Mouse (Mus musculus) fibroblast of lung, adult 2 months (primary cell): ENCODE data around the gene Ifnz.
A peak's percentile ranks its signal among the peaks of the same experiment; 100 is the strongest.
"Not testable (repeated sequence)": the region's sequence is repeated elsewhere in the genome, so short reads cannot be mapped to it uniquely, and the experiment has no call there.

Experiments used
- DNase-seq: peaks from one replicate; pipeline ENCODE4 v3.0.0-alpha.2; 2011; ENCODE audit warnings: low read depth

The Ifnz gene

DNA sequence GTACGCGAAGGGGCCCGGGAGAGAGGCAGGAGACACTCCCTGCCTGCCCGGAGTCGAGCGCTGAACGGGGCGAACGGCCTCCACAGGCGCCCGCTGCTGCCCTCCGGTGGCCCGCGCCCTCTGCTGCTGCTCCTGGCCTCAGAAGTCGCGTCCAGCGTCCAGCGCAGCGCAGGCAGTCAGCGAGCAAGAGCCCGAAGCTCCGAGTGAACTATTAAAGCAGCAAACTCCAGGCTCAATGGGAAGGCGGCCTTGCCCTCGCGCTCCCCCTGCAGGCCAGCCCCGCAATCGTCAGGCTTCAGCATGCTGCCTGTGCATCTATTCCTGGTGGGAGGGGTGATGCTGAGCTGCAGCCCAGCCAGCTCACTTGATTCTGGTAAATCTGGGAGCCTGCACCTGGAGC lies 3.5 kb downstream of the Ifnz start, which contains the start of gene Gm13276:
TSS of gene Gm13276 (plus strand) at position 301 of the 400 bp plus-strand sequence.
- not testable (repeated sequence) for DNase-seq

DNA sequence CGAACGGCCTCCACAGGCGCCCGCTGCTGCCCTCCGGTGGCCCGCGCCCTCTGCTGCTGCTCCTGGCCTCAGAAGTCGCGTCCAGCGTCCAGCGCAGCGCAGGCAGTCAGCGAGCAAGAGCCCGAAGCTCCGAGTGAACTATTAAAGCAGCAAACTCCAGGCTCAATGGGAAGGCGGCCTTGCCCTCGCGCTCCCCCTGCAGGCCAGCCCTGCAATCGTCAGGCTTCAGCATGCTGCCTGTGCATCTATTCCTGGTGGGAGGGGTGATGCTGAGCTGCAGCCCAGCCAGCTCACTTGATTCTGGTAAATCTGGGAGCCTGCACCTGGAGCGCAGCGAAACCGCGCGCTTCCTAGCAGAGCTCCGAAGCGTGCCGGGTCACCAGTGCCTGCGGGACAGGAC lies 6.5 kb downstream of the Ifnz start, which contains the start of gene Gm13277:
TSS of gene Gm13277 (plus strand) at position 231 of the 400 bp plus-strand sequence.
- DNase-seq, result not testable (repeated sequence)

DNA sequence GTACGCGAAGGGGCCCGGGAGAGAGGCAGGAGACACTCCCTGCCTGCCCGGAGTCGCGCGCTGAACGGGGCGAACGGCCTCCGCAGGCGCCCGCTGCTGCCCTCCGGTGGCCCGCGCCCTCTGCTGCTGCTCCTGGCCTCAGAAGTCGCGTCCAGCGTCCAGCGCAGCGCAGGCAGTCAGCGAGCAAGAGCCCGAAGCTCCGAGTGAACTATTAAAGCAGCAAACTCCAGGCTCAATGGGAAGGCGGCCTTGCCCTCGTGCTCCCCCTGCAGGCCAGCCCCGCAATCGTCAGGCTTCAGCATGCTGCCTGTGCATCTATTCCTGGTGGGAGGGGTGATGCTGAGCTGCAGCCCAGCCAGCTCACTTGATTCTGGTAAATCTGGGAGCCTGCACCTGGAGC lies 9.3 kb downstream of the Ifnz start, which contains the start of gene Gm13278:
TSS of gene Gm13278 (plus strand) at position 301 of the 400 bp plus-strand sequence.
- DNase-seq, result not testable (repeated sequence)

DNA sequence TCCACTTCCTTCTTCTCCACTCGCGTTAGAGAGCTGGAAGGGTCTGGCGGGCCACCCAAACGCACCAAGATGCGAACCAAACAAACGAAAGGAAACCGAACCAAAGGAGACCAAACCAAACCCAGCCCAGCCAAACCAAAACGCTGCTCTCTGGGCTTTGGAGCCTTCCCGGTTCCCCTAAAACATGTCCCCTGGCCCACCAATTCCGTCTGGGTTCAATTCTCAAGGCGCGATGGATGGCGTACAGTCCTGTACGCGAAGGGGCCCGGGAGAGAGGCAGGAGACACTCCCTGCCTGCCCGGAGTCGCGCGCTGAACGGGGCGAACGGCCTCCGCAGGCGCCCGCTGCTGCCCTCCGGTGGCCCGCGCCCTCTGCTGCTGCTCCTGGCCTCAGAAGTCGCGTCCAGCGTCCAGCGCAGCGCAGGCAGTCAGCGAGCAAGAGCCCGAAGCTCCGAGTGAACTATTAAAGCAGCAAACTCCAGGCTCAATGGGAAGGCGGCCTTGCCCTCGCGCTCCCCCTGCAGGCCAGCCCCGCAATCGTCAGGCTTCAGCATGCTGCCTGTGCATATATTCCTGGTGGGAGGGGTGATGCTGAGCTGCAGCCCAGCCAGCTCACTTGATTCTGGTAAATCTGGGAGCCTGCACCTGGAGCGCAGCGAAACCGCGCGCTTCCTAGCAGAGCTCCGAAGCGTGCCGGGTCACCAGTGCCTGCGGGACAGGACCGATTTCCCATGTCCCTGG lies 12.2 kb downstream of the Ifnz start, which contains the start of gene Gm13275:
TSS of gene Gm13275 (plus strand) at position 552 of the 740 bp plus-strand sequence.
- not testable (repeated sequence) for DNase-seq

DNA sequence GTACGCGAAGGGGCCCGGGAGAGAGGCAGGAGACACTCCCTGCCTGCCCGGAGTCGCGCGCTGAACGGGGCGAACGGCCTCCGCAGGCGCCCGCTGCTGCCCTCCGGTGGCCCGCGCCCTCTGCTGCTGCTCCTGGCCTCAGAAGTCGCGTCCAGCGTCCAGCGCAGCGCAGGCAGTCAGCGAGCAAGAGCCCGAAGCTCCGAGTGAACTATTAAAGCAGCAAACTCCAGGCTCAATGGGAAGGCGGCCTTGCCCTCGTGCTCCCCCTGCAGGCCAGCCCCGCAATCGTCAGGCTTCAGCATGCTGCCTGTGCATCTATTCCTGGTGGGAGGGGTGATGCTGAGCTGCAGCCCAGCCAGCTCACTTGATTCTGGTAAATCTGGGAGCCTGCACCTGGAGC lies 15.2 kb downstream of the Ifnz start, which contains the start of gene Gm13279:
TSS of gene Gm13279 (plus strand) at position 301 of the 400 bp plus-strand sequence.
- not testable (repeated sequence) for DNase-seq

GRCm38 (mm10) chr4:88799365-88799764 lies 17.4 kb downstream of the Ifnz start, which contains the start of gene Gm13285:
Gm13285 (plus strand) TSS chr4:88799665.
- not testable (repeated sequence) for DNase-seq

DNA sequence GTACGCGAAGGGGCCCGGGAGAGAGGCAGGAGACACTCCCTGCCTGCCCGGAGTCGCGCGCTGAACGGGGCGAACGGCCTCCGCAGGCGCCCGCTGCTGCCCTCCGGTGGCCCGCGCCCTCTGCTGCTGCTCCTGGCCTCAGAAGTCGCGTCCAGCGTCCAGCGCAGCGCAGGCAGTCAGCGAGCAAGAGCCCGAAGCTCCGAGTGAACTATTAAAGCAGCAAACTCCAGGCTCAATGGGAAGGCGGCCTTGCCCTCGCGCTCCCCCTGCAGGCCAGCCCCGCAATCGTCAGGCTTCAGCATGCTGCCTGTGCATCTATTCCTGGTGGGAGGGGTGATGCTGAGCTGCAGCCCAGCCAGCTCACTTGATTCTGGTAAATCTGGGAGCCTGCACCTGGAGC lies 21.0 kb downstream of the Ifnz start, which contains the start of gene Gm13287:
TSS of gene Gm13287 (plus strand) at position 301 of the 400 bp plus-strand sequence.
- not testable (repeated sequence) for DNase-seq

DNA sequence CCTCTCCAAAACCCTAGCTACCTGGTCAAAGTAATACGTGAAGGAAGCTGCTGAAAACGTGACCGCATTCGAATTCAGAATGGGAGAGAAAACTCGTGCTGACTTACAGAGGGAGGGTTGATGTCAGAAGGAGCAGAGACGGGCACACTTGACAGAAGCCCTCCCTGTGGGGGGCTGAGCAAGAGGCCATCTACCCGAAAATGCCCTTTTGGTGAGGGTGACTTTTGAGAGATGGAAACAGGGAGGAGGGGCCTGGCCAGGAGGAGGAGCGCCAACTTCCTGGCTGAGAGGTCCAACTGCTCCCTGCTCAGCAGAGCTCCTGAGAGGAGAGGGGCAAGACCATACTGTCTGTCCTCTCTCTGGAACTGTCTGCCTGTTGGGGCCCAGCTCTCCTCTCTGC lies 23.3 kb downstream of the Ifnz start, which contains the start of gene Gm13288:
TSS of gene Gm13288 (plus strand) at position 301 of the 400 bp plus-strand sequence.
- not testable (repeated sequence) for DNase-seq

DNA sequence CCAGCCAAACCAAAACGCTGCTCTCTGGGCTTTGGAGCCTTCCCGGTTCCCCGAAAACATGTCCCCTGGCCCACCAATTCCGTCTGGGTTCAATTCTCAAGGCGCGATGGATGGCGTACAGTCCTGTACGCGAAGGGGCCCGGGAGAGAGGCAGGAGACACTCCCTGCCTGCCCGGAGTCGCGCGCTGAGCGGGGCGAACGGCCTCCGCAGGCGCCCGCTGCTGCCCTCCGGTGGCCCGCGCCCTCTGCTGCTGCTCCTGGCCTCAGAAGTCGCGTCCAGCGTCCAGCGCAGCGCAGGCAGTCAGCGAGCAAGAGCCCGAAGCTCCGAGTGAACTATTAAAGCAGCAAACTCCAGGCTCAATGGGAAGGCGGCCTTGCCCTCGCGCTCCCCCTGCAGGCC lies 23.8 kb downstream of the Ifnz start:
- DNase-seq, result not testable (repeated sequence)

DNA sequence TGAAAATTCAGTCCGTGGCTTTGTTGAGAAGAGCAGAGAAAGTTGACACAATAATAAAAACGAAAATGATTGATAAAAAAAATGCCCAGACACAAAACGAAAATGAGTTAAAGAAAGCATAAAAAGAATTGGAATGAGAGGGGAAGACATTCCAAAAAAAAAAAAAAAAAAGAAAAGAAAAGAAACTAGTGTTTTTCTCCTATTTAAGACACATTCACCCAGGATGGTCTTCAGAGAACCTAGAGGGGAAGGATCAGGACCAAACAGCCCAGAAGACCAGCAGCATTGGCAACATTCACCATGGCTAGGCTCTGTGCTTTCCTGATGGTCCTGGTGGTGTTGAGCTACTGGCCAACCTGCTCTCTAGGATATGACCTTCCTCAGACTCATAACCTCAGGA lies 34.0 kb downstream of the Ifnz start, which contains the start of gene Ifna7:
TSS of gene Ifna7 (plus strand) at position 301 of the 400 bp plus-strand sequence.
- DNase-seq, result no peak

- DNase-seq, result no peak
Measured at GRCm38 (mm10) chr4:88819659-88820058, 37.7 kb downstream of the Ifnz start, which contains the start of gene Ifna11. Ifna11 (plus strand) TSS chr4:88819959.

DNA sequence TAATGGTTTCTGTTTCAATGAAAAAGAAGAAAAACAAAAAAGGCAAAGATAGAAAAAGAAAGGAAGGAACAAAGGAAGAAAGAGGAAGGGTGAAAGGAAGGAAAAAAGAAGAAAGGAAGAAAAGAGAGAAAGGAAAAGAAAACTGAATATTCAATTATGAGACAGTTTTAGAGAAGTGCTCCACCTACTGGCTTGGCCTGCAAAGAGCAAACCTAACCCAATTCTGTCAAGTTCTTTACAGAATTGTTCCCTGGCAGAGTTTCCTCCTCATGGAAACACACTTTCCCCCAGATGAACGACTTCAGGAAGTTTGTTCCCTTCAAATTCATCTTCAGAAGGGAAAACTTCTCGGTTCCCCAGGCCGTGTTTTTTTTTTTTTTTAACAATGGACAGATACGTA lies 41.1 kb downstream of the Ifnz start:
- peak; percentile 5 for DNase-seq

DNA sequence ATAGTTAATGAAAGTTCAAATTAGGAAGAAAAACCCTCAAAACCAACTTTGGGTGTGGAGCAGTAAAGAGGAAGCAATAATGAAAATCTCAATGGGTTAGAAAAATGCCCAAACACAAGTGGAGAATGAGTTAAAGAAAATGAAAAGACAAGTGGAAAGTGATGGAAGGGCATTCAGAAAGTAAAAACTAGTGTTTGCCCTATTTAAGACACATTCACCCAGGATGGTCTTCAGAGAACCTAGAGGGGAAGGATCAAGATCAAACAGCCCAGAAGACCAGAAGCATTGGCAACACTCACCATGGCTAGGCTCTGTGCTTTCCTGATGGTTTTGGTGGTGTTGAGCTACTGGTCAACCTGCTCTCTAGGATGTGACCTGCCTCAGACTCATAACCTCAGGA lies 45.2 kb downstream of the Ifnz start, which contains the start of gene Ifna6:
TSS of gene Ifna6 (plus strand) at position 301 of the 400 bp plus-strand sequence.
- DNase-seq, result not testable (repeated sequence)

- DNase-seq, result peak; percentile 16
Measured at GRCm38 (mm10) chr4:88830523-88830922, 48.6 kb downstream of the Ifnz start.
